Mouse (Mus musculus): ENCODE measurements around the gene Exoc3l4.
A peak's percentile ranks its signal among the peaks of the same experiment; 100 is the strongest.

The Exoc3l4 gene

DNA sequence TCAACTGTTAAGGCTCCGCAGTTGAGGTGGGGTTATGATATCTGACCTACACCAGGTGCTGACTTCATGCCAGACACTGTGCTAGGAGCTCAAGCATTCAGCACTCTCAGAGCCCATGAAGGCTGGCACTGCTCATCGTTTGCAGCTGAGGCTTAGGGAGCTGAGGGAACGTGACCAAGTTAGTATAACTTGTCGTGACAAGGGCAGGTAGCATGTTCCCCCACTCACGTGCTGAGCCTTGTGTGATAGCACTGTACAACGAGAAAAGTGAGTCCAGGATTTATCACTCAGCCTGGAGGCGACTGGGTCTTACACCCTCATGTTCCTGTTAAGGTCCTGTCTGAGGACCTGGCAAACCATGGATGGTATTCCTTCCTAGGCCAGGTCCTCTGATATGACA, 34.7 kb downstream of the Exoc3l4 start:
- no peak for DNase-seq (ENCODE audit: low spot score)

DNA sequence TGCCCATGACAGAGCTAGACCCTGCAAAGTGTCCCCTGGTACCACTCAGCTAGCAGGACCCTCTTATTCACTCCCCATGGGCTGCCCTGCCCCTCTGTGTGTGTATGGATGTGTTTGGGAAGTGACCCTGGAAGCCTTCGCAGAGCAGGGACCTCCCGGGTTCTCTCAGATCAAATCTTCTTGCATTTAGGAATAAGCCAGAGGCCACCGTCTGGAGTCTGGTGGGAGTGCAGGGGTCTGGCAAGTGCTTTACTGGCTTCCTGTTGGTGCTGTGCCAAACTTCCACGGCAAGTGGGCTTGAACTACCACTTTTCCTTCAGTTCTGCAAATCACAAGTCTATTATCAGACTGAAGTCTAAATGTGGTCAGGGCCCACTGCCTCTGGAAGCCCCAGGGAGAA, 37.2 kb downstream of the Exoc3l4 start:
- no peak for DNase-seq (ENCODE audit: low spot score)

DNA sequence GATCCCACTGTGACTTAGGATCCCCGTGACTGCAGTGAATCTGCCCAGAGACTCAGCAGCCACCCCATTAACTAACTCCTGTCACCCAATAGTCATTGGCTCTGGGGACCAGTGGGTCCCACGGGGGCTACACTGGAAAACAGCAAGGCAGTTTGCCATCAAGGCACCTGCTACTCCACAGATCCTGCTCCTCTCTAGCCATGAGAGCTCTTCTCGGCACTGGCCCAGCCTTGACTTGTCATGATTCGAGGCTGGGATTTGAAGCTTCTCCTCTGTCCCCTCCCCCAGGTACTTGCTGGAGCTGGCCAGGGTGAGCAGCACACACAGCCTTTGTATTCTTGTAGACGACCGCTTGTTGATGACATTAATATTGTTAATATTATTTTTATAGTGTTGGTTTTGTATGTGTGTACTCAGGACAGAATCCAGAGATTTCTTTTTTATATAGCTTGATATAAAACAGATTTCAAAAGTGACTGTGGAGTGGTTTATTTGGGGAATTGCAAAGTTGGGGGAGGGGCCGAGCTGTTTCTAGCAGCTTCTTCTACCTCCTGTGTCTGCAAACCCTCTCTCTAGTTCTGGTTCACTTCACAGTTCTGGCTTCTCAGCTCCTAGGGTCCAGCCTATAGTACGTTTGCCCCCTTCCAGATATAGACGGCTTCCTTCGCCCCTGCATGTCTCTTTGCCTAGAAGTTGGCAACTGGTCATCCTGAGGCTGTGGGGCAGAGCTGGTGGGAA, 37.9 kb downstream of the Exoc3l4 start:
- no peak for DNase-seq (ENCODE audit: low spot score)

DNA sequence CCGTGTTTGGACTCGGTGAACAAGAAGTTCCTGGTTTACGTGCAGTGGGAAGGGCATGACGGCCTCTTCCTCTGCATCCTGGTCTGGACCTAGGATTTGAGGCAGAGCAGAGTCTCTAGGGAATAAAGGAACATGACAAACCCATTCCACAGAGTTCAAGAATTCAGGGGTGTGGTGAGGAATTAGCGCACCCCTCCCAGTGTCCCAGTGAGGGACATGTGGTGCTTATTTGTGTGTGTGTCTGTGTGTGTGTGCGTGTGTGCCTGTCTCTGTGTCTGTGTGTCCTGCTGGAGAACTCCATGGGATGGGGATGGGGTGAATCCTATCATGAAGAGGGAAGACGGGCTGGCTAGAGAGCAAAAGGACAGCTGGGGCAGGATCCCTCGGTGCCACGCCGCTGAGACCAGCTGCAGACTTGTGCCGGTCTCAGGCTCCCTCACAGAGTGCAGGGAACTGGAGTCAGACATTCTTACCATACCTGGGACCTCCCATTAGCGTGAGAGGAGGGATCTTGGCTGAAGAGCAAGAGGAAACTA, 38.6 kb downstream of the Exoc3l4 start:
- no peak for DNase-seq (ENCODE audit: low spot score)

DNA sequence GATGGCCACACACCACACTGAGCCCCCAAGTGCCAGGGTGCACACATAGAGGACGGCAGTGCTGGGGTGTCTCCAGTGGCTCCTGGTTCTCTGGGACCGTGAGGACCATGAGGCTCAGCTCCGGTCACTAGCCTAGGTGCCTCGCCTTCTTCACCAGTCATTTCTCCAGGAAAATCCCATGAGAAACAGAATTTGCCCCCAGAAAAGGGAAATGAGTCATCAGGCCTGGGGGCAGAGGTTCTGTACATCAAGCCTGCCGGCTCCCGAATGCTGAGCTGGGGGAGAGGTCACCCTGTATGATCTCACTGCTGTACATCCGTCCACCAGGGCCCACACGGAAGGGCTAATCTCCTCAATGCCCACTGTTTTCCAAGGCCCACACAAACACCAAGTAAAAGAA, 39.0 kb downstream of the Exoc3l4 start:
- DNase-seq (ENCODE audit: low spot score), result no peak

DNA sequence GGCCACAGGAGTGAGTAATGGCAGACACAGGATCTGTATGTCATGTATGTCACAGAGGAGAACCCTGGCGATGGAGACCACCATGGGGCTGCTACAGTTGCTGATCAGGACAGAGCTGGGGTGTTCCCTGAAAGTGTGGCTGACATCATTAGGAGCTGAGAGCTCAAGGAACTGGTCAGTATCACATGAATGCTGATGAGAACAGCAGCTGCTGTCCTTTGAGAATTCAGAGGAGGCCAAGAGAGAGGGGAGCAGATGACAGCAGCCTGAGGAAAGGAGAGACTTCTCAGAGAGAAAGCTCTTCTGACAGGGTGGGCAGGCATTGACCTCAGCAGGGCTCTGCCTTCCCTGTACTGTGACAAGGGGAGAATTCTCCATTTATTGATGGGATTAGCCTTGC, 40.9 kb downstream of the Exoc3l4 start:
- no peak for DNase-seq (ENCODE audit: low spot score)

DNA sequence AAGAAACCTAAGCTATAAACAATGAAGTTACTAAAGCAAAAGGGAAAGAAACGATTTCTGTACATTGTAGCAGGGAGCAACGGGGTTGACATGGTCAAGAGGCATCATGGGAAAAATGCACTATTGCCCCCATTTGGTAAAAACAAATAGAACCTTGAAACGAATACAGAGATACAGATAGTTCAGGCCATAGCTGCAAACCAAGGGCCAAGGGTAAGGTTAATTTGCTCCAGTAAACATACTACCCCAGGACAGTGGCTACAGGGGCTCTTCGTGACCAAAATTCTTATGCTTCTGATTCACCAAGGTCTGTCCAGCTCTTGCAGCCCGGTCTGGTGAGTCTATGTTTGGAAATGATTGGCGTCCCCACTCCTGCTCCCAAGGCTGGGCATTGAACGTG, 46.8 kb downstream of the Exoc3l4 start:
- no peak for DNase-seq (ENCODE audit: low spot score)

DNA sequence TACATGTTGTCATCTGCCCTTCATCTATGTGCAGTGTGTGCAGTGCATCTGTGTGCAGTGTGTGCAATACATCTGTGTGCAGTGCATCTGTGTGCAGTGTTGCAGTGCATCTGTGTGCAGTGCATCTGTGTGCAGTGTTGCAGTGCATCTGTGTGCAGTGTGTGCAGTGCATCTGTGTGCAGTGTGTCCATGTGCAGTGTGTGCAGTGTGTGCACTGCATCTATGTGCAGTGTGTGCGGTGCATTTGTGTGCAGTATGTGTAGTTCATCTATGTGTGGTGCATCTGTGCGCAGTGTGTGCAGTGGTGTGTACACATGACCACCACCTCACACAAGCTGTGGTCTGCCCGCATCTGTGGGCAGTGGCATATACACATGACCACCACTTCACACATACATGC, 49.6 kb downstream of the Exoc3l4 start:
- DNase-seq (ENCODE audit: low spot score), result no peak

DNA sequence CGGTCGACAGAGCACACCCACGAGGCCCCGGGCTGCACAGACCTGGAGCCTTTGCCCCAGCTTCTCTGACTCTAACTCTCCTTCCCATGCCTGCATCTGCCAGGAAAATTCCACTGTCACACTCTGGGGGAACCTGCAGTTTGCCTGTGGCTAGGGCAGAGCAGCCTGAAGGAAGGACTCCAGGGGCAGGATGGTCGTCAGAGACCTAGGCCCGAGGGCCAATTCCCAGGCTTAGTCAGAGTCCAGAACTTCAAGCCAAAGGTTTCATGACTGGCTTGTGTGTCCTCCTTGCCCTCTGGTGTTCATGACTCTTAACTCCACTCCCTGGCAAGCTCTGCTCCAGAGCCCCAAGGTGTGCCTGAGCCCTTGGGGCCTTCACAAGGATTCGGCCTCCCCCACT, 51.4 kb downstream of the Exoc3l4 start:
- peak; percentile 51 for DNase-seq (ENCODE audit: low spot score)

DNA sequence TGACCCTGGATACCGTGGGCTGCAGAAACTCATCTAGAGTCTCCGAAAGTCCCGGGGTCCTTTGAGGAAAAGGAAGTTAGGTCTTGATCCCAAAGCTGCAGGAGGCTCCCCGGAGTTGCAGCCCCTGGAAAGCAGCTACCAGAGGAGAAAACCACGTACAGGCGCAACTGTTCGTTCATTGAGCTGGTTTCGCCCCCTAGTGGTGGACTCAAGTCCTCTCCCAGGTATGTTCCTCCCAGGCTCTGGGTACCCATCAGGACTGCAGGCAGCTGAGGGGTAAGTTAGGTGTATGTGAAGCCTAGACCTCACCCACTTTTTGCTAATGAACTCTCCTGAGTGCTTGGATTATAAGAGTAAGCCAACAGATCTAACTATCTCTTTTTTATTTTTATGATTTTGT, 52.7 kb downstream of the Exoc3l4 start:
- DNase-seq (ENCODE audit: low spot score), result peak; percentile 63

DNA sequence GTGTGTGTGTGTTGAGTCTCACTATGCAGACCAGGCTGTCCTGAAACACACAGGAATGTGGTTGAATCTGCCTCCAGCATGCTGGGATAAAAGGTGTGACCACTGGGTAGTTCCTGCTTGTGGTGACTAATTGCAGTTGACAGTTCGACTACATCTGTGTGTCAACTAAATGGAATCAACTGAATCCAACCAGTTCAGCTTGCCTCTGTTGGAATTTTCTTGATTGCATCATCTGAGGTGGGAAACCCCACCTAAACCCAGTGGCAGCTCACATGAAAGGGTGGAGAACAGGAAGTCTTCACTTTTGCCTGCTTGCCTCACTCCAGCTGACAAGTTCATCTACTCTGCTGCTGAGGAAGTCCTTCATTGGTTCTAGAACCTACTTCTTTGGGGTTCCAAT, 54.3 kb downstream of the Exoc3l4 start:
- DNase-seq (ENCODE audit: low spot score), result no peak

DNA sequence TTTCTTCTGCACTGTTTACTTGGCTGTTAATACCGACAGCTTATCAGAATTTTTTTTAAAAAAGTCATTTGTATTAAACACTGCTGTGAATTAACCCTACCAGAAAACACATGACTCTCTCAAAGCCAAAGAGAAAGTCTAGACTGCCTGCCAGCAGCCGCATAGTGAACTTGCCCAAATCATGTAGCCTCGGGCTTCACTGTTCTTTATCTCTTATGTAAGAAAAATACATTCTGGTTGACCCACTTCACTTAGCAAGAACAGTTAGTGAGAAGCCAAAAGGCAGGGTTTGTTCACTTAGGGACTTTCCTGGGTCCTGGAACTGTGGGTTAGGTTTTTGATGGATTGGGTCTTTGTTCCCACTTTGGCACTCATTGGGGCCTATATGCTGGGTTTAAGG, 54.9 kb downstream of the Exoc3l4 start:
- DNase-seq (ENCODE audit: low spot score), result peak; percentile 75

DNA sequence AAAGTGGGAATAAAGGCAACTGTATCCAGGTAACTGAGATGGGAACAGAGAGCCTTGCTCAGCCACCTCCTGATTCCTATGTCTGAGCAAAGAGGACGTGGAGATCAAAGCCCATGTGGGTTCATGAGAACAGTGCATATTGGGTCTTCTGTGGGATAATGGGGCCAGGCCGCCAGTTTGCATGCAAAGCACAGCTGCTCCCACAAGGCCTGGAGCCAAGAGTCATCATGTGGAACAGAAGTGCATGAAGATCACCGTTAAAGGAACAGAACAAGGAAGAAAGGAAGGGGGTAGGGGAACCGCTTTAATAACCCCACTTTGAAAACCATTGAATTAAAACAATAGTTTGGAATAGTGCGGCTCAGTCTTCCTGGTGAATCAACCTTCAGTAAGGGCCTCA, 56.1 kb downstream of the Exoc3l4 start:
- no peak for DNase-seq (ENCODE audit: low spot score)

DNA sequence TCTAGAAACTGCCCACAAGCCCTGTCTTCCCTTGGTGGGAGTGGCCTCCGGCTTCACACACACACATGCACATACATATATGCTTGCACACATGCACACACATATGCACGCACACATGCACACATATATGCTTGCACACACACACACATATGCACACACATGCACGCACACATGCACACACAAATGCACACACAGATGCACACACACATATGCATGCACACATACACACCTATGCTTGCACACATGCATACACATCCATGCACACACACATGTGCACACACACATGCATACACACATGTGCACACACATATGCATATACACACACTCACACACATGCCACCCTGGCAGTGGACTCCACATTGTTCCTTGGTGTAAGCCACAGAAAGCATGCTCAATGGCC, 57.6 kb downstream of the Exoc3l4 start:
- DNase-seq (ENCODE audit: low spot score), result no peak

DNA sequence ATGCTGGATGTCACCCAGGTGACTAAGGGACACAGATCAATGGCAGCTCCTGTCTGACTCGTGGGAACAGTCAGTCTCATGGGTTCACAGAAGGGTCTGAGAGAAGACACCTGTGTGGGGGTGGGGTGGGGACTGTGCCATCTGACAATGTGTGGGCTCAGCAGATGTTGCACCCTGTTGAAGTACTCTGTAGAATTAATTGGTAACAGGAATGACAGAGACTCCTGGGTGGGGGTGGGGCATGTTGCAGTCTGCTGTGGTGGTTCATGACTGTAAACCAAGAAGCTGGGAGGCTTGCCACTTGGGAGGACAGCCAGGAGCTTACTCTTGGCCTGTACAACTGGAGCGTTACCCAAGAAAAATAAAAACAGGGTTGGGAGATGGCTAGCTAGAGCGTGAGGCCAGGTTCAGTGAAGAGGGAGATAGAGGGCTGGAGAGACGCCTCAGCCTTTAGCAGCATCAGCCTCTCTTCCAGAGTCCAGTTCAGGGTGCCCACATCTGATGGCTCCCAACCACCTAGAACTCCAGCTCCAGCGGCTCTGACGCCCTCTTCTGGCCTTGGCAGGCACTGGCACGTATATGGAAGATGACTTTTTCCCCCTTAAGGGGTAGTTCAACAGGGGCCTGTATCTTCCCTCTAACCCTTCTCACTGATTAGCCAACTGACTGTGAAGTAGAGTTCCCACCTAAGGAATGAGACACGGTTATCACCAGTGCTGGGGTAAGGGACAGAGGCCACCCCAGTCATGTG, 58.3 kb downstream of the Exoc3l4 start:
- DNase-seq (ENCODE audit: low spot score), result peak; percentile 98

DNA sequence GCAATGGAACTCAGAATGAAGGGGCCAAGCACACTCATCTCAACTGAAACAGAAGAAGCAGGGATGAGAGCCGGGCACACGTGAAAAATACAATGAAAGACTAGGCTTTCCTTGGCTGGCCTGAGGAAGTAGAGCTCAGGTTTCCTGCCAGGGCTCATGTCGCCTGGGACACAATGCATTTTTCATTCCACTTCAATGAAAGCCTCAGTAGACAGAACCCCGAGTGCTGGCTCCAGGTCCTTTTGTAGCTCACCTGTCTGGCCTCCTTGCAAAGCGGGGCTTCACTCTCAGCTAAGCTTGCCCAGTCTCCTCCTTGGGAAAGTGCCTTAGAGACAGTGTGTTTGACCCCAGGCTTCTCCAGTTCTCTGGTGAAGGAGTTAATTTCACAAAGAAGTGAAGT, 62.1 kb downstream of the Exoc3l4 start:
- DNase-seq (ENCODE audit: low spot score), result no peak

DNA sequence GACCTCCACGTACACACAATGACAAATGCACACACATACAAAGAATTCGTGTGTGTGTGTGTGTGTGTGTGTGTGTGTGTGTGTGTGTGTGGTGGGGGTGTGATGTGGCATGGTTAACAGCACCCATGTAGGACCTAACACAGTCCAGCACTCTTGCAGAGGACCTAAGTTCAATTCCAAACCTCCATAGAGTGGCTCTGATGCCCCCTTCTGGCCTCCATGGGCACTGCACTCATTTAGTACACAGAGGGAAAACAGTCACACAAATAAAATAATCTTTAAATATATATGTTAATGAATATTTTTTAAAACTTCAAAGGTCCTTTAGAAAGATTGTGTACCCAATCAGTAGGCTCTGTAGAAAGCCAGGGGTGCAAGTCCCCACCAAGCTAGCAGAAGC, 63.1 kb downstream of the Exoc3l4 start:
- DNase-seq (ENCODE audit: low spot score), result peak; percentile 63
